Mouse (Mus musculus) mature B cell (primary cell): ENCODE data around the gene Limch1.

Source experiments
- in situ Hi-C: fragments of 300-500 bp; cut with MboI; formaldehyde crosslinking; loops from 2 replicates; pipeline ENCODE4 v1.14.3; 2019

Limch1 gene

DNA sequence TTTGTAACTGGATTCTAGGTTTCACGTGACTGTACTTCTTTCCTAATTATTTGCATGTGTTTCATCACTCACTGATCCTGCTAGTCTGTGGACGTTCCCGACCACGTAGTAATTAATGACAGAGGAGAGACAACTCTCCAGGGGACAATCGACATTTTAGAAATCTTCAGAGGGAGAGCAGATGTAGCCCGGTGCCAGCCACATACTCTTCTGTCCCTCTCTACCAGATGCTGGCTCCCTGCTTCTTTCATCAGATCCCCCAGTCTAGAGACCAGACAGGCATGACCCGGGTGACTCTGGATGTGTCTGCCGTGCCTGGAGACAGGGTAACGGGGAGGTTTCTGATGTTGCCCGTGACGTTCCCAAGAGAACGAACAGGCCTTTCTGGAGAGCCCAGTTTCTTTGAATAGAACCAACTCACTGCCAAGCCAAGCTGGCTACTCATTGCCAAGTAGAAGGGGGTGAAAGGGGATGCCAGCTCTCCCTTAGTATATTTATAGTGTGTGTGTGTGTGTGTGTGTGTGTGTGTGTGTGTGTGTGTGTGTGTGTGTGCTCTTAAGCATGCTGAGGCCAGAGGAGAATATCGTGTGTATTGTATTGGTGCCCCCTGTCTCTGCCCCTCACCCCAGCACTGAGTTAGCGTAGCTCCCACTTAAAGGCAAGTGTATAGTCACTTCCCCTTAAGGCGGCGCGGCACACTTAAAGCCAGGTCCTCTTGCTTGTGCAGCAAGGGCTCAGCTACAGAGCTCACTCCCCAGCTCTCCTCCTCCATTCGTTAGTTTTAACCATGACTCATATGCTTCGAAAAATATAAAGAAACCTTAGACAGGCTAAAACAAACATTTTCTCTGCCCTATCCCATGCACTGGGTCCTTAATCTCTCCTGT, 233.9 kb downstream of the Limch1 start:
- in situ Hi-C loops = no loop called here

DNA sequence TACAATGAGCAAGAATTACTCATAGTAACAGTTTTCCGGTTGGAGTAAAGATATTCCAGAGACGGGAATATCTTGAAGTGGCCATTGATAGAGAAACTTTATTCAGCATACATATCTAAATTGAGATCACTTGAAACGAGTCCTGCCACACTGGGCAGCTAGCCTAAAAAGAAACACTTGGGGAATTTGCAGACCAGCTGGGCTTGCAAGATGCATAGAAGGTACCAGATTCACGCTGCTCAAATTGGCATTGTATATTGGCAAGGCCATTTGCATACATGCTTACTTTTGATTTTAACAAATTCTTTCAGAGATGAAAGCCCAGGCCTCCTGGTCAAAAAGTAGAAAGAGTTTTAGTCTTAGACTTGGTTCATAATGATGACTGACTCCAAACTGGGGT, 235.2 kb downstream of the Limch1 start:
- in situ Hi-C loops = no loop called here

DNA sequence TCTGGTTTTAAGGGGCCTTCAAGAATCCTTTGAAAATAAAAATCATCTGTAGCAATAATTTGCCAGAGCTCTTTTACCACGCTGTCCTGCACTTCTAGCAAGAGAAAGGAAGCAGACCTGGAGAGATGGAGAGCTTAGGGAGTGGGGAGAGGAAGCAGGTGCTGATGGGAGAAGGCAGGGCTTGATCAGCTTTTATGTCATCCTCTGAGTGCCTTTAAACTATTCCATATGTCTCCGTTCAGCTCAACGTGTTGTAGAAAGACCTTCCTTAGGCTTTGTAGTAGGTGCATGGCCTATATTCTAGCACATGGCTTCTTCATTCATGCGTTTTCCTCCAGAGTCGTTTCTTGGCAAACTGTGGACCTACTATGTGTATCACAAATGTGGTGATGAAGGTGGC, 237.5 kb downstream of the Limch1 start:
- in situ Hi-C loops = no loop called here

DNA sequence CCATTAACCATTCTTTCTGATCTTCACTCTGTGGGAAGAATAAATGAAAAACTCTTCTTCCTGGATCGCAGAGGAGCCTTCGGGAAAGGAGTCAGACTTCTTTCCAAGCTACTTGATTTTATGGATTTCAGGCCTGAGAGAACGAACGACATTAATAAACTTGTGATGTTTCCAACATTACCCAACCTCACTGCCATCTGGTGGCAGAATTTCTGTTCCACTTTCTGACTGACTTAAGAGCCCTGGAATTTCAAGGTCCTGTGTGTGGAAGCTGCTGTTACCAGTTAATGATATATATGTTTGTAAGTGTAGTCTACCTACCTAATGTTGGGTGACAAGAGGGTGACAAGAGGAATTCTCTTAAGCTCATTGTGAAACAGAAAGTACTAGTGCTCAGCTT, 243.3 kb downstream of the Limch1 start:
- in situ Hi-C loops = no loop called here

DNA sequence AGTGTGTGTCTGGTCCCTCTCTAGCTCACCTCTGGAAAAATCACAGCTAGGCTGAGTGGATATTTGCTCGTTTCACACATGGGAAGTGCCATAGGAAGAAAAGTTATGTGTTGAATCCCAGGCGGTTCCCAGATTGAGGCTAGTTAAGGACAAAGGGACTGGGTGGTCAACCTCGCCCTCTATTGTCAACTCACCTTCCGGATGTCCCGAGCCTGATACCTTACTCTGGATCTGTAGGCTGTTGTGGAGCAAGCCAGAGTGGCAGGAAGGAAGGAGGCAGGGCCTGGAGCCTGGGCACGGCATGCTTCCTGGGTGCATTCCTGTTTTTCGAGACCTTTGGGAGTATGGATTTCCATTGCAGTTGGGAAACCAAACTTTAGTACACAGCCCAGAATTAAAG, 243.9 kb downstream of the Limch1 start:
- in situ Hi-C loops = no loop called here

DNA sequence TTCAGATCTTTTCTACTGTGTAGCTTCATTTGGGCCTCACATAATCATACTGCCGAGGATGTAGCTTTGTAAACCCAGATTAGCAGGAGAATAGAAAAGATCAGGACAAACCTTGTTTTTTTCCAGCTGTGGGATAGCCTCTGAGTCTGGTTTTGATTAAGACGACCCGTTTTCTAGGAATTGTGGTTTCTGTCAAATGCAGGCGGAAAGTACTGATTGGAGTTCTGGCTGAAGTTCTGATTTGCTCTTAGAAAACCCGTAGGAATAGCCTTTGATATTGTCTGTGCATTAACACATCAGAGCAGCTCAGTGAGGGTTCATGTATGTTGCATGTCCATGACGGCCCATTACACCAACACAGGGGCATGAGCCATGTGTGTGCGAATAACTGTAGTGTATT, 246.8 kb downstream of the Limch1 start:
- in situ Hi-C loops = no loop called here

DNA sequence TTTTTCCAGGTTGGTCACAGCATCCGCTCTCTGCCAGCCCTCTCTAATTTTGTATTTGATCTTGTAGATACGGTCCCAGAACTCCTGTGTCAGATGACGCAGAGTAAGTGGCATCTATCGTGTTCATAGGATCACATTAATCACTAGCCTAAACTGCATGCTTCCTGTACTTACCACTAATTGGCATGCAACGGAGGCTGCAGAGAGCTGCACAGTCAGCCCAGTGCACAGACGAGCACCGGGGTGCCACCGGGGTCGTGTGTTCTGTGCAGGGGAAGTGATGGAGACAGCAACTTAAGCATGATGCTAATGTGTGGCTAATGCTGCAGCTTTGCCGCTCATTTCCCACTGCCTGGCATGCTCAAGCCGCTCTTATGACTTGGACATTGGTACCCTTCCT, 247.4 kb downstream of the Limch1 start:
- in situ Hi-C loops = no loop called here

DNA sequence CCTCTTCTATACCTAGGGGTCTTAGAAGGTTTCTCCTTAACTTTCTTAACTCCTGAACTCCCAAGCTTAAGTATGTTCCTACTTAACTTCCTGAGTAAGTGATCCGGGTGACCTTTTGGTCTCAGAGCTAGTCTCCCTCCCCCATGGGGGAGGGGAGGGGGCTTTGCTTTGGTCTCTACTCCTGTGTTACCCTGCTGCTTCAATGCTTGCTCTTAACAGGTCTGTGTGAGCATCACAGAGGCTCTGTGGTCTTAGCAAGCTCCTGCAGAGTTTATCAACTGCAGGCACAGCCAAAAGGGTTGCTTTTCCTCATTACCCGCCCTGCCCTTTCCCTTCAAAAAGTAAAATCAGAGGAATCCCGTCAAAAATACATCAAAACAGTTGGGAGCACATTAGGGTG, 250.5 kb downstream of the Limch1 start:
- in situ Hi-C loops = no loop called here

DNA sequence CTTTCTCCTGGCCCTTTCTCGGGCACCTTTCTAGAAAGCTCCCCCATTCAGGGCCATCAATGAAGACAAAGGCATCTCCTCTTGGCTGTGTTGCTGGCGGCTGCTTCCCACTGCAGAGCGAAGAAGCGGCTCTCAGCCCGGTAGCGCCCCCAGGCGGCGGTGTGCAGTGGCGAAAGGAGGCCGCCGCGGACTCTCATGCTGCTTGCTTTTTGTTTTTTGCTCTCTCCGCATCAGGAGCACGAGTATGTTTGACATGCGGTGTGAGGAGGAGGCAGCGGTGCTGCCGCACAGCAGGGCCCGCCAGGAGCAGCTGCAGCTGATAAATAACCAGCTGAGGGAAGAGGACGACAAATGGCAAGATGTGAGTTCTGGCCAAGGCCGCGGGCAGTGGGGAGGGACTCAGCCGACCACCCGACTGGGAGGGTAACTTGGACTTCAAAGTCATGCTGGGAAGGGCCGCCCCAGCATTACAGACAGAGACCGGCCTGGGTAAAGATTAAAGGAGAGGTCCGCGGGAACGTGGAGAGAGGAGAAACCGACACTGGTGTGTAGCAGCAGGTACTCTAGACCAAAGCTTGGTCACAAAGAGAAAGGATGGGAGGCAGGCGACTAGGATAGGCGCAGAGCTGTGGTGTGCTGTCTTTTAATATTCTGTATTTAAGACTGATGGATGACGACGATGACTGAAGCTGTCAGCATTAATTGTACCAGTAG, 251.4 kb downstream of the Limch1 start:
- in situ Hi-C loops = no loop called here

DNA sequence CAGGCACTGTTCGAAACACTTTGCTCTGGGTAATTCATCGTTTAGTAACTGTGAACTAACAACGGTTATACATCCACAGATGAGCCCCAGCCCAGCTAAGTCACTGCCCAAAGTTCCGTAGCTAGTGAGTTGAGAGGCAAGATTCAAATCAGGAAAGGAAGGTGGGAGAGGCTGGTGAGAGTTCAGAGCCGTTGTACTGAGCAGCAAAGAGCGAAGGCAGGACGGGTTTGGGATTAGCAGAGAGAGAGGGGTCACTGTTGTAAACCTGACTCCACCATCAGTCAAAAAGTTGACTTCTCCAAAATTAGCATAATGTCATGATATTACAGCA, 251.9 kb downstream of the Limch1 start:
- in situ Hi-C loops = no loop called here

DNA sequence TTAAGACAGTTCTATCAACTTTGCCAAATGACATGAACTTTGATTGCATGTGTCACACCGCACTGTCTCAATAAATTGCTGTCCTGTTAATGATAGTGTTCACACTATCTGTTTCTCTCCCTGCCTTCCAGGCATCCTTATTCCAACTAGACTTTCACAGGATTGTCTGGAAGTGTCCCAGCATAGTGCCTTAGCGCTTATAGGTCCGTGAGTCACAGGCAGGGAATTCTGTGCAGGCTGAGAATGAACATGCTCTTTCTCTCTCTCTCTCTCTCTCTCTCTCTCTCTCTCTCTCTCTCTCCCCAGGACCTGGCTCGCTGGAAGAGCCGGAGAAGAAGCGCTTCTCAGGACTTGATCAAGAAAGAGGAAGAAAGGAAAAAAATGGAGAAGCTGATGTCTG, 252.7 kb downstream of the Limch1 start:
- in situ Hi-C loops = no loop called here

DNA sequence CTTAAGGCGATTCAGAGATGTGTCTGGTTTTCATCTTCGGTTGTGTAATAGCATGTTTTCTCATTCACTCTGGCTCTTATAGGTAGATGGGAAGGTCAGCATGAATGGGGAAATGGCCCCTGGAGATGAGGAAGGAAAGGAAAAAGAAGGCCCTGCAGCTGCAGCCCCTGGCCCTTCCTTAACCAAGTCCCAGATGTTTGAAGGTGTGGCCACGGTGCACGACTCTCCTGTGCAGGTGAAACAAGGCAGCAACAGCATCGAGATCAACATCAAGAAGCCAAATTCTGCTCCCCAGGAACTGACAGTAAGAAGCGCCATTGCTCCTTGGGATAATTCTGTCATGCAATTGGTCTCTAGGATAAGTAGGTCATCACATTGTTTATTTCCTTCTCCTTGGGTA, 256.7 kb downstream of the Limch1 start:
- in situ Hi-C loops = no loop called here

DNA sequence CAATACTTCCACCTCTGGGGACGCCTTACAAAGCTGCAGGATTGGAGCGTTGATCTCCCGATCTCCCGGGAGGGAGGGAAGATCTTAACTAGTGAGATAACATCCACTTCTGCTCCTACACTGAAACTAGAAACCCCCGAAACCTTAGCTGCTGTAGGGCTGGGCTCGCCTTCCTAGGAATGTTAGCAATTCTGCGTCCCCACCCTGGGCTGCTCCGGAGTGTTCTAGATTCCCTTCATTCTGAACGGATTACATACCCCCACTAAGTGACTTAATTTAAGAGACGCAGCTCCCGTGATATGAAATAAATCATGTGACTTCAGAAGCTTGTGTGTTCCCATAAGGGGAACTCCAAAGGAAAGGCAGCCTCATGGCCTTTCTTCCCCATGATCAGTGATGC, 259.0 kb downstream of the Limch1 start:
- in situ Hi-C loops = no loop called here

DNA sequence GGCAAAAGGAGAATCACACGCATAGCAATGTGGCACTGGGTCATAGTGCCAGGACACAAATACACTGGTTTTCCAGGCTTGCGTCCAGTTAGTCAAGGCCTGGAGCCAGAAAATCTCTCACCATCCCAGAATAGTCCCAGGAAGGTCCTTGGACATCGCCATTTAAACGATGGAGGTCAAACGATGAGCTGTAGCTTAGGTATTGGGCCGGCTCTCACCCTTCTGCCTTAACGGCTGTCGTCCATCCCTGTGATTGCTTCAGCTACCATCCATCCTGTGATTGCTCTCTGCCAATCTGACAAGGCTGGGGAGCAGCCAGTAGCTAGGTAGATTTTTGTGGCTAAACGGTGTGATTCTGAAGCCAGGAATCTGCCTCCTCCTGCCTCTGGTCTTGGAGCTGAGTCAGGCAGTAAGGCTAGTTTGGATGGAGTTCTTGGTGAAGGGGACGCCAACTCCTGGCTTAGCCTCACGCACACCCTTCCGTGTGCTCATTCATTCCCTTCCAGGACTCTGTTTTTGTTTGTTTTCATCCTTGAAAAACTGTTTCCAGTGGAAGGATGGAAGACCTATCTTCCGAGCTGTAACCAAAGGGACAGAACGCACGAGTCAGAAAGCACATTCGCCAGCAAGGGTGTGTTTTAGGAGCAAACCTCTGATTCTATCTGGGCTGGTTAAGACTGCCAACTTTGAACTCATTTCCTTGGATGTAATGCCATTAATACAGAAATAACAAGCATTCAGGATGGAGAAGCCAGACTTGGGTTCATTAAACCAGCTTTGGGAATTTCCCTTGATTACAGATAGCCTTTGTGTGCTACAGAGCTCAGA, 265.6 kb downstream of the Limch1 start:
- in situ Hi-C loops = no loop called here

DNA sequence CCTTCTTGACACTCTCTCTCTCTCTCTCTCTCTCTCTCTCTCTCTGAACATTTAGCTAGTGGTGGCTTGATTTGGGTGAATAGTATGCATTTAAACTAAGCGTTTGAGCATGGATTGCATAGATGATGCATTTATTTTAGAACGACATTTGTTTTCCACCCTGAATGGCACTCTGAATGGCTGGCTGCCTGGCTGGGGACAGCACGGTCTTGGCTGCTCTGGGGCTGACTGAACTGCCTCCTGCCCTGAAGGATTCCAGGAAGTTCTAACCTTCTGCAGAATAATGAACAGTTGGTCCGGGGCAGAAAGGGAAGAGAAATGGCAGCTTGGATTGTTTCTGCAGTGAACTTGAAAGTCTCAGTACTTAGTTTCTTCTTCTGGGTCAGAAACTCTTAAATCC, 266.4 kb downstream of the Limch1 start:
- in situ Hi-C loops = no loop called here

DNA sequence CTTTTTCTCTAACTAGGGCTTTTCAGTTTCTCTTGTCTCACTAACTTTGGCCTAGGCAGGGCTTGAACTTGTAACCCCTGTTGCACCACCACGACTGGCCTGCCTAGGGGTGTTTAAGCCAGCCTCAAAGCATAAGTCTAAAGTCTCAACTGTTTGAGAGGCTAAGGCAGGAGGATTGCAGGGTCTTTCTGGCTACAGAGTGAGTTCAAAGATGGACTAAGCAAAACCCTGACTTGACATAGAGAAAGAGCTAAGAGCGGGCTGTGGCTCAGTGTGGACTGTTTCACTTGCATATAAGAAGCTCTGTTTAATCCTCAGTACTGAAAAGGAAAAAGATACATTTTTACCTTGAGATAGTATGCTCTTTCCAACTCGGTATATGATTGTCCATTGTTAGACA, 268.3 kb downstream of the Limch1 start:
- in situ Hi-C loops = no loop called here

DNA sequence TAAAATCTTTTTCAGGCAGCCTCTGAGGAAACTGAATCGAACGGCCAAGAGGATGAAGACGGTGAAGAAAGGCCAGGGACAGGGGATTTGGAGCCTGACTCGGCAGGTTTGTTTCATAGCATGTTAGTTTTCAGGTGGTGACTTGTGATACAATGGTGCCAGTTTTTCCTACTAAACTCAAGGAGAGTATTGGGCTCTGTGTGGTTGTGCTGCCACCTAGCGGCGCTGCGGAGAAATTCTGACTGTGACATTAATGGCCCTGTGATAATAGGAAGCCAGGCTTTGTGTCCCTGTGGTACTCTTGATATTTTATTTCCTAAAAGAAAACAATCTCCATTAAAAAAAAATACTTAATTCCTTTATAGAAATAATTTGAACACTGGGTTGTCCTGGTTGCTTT, 270.8 kb downstream of the Limch1 start:
- in situ Hi-C loops = no loop called here

DNA sequence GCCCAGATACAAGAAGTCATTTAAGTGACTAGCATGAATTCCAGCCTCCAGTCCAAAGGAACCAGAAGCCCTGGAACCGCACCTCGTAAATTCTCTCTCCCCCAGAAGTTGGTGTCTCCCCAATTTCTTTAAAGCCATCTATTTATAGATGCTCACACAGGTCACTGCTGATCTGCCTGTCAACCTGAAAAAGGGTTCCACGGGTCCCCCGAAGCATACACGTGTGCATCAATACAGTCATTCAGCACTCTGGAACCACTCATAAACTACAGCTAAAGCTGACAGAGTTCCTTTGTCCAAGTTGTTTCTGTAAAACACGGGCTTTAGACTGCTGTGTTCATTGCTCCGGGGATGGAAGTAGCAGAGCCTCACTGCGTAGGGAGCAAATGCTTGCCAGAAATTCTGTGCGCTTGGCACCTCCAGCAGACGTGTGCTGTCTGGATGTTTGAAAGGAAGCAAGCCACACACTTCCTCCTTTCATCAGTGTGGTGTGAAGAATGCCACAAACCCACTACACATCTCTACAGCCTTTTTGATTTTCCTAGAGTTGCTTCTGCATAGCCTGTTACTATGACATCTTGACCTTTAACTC, 278.9 kb downstream of the Limch1 start:
- in situ Hi-C loops = no loop called here

DNA sequence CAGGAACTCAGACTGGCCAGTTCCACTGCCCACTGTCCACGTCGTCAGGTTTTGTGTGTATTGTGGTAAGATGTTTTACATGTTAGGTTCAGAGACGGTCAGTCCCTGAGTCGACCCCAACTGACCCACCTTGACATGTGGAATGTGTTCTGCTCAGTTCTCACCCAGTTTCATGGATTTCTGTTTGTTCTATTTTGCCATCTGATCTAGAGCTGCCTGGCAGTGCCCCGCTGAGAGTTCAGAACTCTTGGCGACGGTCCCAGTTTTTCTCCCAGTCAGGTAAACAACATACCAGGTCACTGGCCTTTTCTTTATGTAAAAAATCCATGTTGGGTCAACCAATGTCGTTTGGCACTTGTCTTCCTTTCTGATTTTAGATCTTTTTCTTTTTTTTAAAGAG, 279.5 kb downstream of the Limch1 start:
- in situ Hi-C loops = no loop called here

DNA sequence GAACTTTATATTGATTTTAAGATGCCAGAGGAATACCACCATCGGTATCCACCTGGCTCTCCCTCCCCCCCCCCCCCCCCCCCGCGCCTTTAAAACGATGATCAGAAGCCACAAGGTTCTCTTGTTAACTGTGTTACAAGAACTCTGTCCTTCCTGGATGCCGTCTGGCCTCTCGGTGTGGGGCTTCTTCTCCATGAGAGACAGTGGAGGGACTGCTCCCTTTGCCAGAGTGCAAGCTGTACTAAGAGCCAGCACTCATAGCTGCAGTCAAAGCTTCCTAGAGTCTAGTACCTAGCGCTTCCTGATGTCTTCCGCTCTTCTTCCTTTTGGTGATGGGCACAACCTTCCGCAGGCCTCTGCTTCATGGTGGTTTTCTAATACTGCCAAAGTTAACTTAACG, 280.0 kb downstream of the Limch1 start:
- in situ Hi-C loops = no loop called here

DNA sequence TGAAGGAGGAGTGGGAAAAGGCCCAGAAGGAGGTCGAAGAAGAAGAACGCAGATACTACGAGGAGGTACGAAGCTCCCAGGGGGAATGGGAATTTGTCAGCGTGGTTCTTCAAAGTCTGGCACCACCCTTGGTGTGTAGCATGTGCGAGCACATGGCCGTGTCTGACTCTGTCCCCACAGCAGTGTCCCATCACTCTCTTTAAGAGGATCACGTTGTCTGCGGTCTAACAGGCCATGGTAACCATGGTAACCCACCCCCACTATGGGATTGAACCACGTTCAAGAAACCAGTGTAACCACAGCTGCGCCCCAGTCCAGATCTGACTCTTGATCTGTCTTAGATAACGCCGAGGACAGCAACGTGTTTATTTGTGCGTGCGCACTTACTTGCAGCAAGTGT, 283.2 kb downstream of the Limch1 start:
- in situ Hi-C loops = no loop called here

DNA sequence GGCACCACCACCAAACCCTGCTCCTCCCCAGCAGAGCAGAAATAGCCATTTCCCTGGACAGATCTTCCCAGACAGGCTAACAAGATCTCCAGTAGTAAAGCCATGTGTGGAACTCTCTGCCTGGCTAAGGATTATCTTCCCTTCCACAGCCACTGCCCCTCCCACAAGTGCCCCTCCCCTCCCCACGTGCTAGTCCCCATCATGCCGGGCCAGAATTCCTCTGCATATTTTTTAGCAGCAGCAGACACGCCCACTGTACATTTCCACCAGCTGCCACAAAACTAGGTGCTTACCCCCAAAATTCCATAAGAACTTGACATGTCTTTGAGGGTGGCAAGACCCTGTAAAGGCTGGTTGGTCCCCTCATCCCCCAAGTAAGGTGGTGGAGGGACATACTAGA, 284.3 kb downstream of the Limch1 start:
- in situ Hi-C loops = no loop called here
